Mouse (Mus musculus) heart, postnatal 0 days (tissue): ENCODE results near the gene Tgfbr3. TPM values are rescaled to one million over a fixed set of nuclear protein-coding genes. Genes with fewer than 3 reads are reported as not detected.

Experiments used
- ATAC-seq: fragments of 200-750 bp; cut with Nextera tagmentation; 2 replicates; pipeline ENCODE4 v1.8.0; 2017; ENCODE audit warnings: low read depth, moderate number of reproducible peaks, moderate library complexity; ENCODE audit not compliant: insufficient read depth
- DNase-seq: peaks from one replicate; pipeline ENCODE4 v3.0.0-alpha.2; 2016; ENCODE audit warnings: low spot score
- H3K27ac ChIP-seq: fragments of 300-500 bp; sonication (generic); 2 replicates; pipeline ENCODE4 v1.5.1; 2014; ENCODE audit warnings: low read depth, mild to moderate bottlenecking
- H3K27me3 ChIP-seq: fragments of 300-500 bp; sonication (generic); 2 replicates; pipeline ENCODE4 v1.6.1; 2014; ENCODE audit warnings: low read length, mixed read lengths; ENCODE audit not compliant: control insufficient read depth, insufficient read depth
- H3K36me3 ChIP-seq: fragments of 300-500 bp; sonication (generic); replicated peaks from 2 replicates; pipeline ENCODE4 v1.6.1; 2014; ENCODE audit warnings: low read length, mixed read lengths; ENCODE audit not compliant: control insufficient read depth, insufficient read depth
- H3K4me1 ChIP-seq: fragments of 300-500 bp; sonication (generic); 2 replicates; pipeline ENCODE4 v1.6.1; 2014; ENCODE audit warnings: antibody characterized with exemption; ENCODE audit not compliant: control insufficient read depth, insufficient read depth
- H3K4me2 ChIP-seq: fragments of 300-500 bp; sonication (generic); 2 replicates; pipeline ENCODE4 v1.6.1; 2014; ENCODE audit warnings: low read depth, mild to moderate bottlenecking, low read length, moderate library complexity
- H3K4me3 ChIP-seq: fragments of 300-500 bp; sonication (generic); 2 replicates; pipeline ENCODE4 v1.5.1; 2014; ENCODE audit warnings: low read depth, low read length
- H3K9ac ChIP-seq: fragments of 300-500 bp; sonication (generic); replicated peaks from 2 replicates; pipeline ENCODE4 v1.6.1; 2014; ENCODE audit warnings: low read depth, low read length, mixed read lengths
- H3K9me3 ChIP-seq: fragments of 300-500 bp; sonication (generic); replicated peaks from 2 replicates; pipeline ENCODE4 v1.6.1; 2016; ENCODE audit warnings: low read length; ENCODE audit not compliant: control insufficient read depth
- CTCF ChIP-seq: IDR thresholded peaks from 2 replicates; pipeline ENCODE4 v1.5.1; 2016; ENCODE audit warnings: antibody characterized with exemption, control low read depth, low read depth
- EP300 ChIP-seq: IDR thresholded peaks from 2 replicates; pipeline ENCODE4 v1.6.1; 2016; ENCODE audit warnings: antibody characterized with exemption, low read depth
- WGBS: fragments of 180-500 bp; shearing (Covaris S2); extraction: QIAGEN DNeasy Blood & Tissue Kit; methylation state at CpG from one replicate; pipeline ENCODE4 v1.1.7; 2014; 5-methylcytosine and 5-hydroxymethylcytosine counted together
- polyA plus RNA-seq: library from polyadenylated mRNA; unstranded; fragments of >200 nt; fragmentation: Nextera tagmentation; extraction: Ambion mirVana; gene quantifications from 2 replicates; pipeline ENCODE4 v1.2.1, GENCODE M21; 2015
- total RNA-seq: library from RNA; depleted of rRNA; stranded (reverse); fragments of >200 nt; gene quantifications from 2 replicates; pipeline ENCODE4 v1.2.3, GENCODE M21; 2014; ENCODE audit warnings: low replicate concordance

Gene Tgfbr3
- total and polyA plus RNA-seq, 2 experiments from 2014 or later, result 11.8 to 60.6 TPM

DNA sequence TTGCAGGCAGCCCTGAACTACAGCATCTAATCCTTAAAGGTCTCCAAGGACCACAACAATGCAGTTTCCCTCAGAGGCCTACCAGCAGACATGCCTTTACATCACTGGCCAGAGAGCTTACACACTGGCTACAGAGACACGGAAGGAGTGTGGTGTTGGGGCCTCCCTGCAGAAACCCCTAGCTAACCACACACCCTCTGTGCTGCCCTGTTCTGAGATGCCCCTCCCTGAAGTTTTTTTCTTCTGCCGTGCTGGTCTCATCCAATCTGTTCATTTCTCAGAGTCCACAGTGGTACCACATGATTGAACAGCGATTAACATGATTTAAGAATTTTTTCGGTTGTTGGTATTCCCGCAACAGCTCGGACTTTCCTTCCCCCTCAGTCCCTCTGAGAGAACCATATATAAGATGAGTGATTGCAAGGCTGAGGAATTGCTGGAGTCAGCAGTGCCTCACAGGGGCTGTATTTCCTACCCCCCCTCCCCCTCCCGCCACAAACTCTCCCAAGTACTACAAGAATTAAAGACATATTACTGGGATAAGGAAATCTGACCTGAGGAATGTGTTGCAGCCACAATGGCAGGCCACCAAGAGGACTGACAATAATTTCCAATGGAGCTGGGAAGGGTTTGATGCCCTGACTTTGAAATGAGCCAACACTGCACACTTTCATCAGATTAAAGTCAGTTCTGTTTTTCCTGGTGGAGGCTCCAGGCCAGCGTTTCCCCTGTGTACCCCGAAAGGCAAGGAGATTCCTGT lies 75.9 kb downstream of the Tgfbr3 start:
- TF ChIP-seq EP300, result no peak
- no peak for TF ChIP-seq CTCF
- H3K4me3 ChIP-seq, result no peak overlapping the region
- H3K4me1 ChIP-seq, result peaks cover 15% of the 10 kb centered on the region
- H3K4me2 ChIP-seq, result no peak overlapping the region
- H3K27ac ChIP-seq, result no peak overlapping the region
- H3K27me3 ChIP-seq, result no peaks in the 10 kb centered on the region
- no peaks in the 10 kb centered on the region for H3K9me3 ChIP-seq
- DNase-seq, result no peak
- no peak overlapping the region for H3K9ac ChIP-seq
- no peak for ATAC-seq
- H3K36me3 ChIP-seq, result peaks cover 6% of the 10 kb centered on the region; the same call in 1 of the 2 replicates
- 80% methylated on average over 9 of the region's 9 CpGs for WGBS

DNA sequence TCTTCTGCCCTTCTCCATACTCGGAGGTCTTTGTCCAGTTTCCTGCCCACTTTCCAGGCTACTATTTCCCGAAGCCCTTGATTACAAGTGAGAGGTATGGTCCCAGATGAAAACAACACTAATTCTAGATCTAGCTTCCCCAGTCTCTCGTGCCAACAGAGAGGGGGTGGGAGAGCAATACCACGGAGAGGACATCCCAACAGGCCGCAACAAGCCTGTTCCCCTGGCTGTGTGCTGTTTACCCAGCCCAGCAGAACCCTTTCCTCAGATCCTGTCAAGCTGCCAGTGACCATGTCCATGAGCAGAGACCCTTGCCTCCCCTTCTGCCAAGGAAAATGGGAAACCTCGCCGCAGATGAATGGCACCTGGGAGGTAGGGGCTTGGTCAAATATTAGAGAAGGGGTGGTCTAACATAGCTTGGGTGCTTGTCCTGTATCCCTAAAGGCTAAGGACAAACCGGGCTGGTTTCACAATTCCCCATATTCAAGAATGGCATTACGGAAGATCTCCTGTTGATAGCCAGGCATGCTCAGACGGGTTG lies 77.5 kb downstream of the Tgfbr3 start:
- no peak overlapping the region for H3K9ac ChIP-seq
- H3K4me3 ChIP-seq, result no peak overlapping the region
- no peaks in the 10 kb centered on the region for H3K9me3 ChIP-seq
- TF ChIP-seq CTCF (no peak), EP300 (no peak)
- peaks cover 4% of the 10 kb centered on the region for H3K4me1 ChIP-seq
- ATAC-seq (no peak), DNase-seq (no peak)
- no peak overlapping the region for H3K4me2 ChIP-seq
- peaks cover 6% of the 10 kb centered on the region; the same call in 1 of the 2 replicates for H3K36me3 ChIP-seq
- no peak overlapping the region for H3K27ac ChIP-seq
- H3K27me3 ChIP-seq, result no peaks in the 10 kb centered on the region
- 83% methylated on average over 10 of the region's 10 CpGs for WGBS

DNA sequence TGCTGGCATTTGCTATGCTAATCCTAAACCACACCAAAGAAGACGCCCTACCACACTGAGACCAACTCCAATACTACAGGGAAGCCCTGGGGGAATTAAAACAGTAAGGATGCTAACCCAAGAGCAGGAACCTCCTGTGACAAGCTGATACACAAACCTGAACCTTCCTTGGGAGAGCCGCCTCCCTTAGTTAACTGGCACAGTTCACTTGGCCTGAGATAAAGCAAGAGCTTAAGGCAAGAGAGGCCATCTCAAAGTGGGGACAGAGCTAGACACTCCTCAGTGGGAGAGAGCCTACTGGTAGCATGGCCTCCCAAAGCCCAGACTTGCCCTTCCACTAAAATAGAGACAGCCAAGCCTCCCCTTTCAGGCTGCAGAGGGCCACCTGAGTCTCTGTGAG lies 79.4 kb downstream of the Tgfbr3 start:
- Histone ChIP-seq H3K27me3 (no peaks in the 10 kb centered on the region), H3K4me3 (no peak overlapping the region), H3K9ac (no peak overlapping the region), H3K9me3 (no peaks in the 10 kb centered on the region), H3K4me2 (no peak overlapping the region), H3K36me3 (peaks cover 6% of the 10 kb centered on the region; the same call in 1 of the 2 replicates), H3K4me1 (no peaks in the 10 kb centered on the region), H3K27ac (no peak overlapping the region)
- TF ChIP-seq CTCF (no peak), EP300 (no peak)
- no peak for ATAC-seq
- WGBS, result 94% methylated on average over 2 of the region's 2 CpGs
- DNase-seq, result no peak

DNA sequence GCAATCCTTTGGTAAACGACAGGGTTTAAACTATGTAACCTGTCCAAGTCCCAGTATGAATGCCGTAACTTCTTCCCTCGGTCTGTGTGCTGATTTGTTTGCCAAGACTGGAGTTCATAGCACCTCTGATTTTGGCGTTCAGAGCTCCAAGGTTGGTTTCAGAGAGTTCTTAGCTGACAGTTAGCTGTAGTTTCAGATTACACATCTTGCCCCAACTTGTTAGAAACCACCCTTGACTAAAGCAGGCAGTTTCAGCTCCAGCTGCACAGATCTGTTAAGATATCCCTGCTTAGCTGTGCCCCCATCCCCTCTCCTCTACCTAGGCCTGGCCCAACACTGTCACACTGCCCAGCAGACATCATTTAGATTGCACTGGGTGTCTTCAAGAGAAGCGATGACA lies 81.5 kb downstream of the Tgfbr3 start:
- ATAC-seq (no peak), DNase-seq (no peak)
- Histone ChIP-seq H3K9me3 (no peaks in the 10 kb centered on the region), H3K4me2 (no peak overlapping the region), H3K27me3 (no peaks in the 10 kb centered on the region), H3K27ac (no peak overlapping the region), H3K9ac (no peak overlapping the region), H3K4me1 (peaks cover 10% of the 10 kb centered on the region), H3K4me3 (no peak overlapping the region), H3K36me3 (no peaks in the 10 kb centered on the region)
- 82% methylated on average over 5 of the region's 5 CpGs for WGBS
- TF ChIP-seq CTCF (no peak), EP300 (no peak)

DNA sequence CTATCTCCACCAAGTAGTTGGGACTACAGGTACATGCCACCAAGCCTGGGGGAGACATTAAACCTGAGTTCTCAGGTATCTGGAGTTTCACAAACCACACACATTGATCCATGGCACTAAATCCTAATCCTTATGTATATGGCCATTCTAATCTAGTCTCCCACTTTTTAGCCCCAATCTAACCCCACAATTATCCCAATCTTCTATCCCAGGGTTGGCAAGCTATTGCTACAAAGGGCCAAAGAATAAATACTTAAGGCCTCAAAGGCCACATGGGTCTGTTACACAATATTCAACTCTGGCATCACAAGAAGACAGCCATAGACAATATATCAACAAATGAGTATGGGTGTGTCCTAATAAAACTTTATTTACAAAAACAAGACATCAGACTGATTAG lies 85.1 kb downstream of the Tgfbr3 start:
- DNase-seq (no peak), ATAC-seq (no peak)
- Histone ChIP-seq H3K27ac (no peak overlapping the region), H3K4me3 (no peak overlapping the region), H3K9ac (no peak overlapping the region), H3K4me2 (no peak overlapping the region), H3K36me3 (no peaks in the 10 kb centered on the region), H3K27me3 (no peaks in the 10 kb centered on the region), H3K9me3 (no peaks in the 10 kb centered on the region), H3K4me1 (peaks cover 30% of the 10 kb centered on the region)
- TF ChIP-seq CTCF (no peak), EP300 (no peak)
